8 mouse cellular contexts compared by ENCODE assay signal in genomic region chr11:85311645-85312490, GRCm38 (mm10). TPM values are rescaled to one million over a fixed set of nuclear protein-coding genes. Genes with fewer than 3 reads are reported as not detected.
A peak's percentile ranks its signal among the peaks of the same experiment; 100 is the strongest.
DNase-seq lines count a peak whose midpoint lies in the region; ATAC-seq and TF ChIP-seq lines count a peak whose summit lies in the region.

No protein-coding gene starts in this region.

- H3K4me3 ChIP-seq in forebrain, embryonic 16.5 days (replicated peaks; ENCODE audit: low read length): peak overlapping the region; percentile 97

- ATAC-seq in Patski: peak; percentile 36
- peak; percentile 27 for ATAC-seq in forebrain, embryonic 16.5 days
- ATAC-seq in hematopoietic stem cell, adult 5-6 weeks (replicated peaks in 1 of 2; ENCODE audit: insufficient read depth in 1 of 2, low FRiP score in 2 of 2, low TSS enrichment in 1 of 2, low read depth in 1 of 2, poor library complexity in 2 of 2, severe bottlenecking in 2 of 2): peak; percentile 31 to 51; a peak in 2 of 4 replicates

- H3K27me3 ChIP-seq in Patski: no peaks in the 10 kb centered on the region
- no peaks in the 10 kb centered on the region for H3K27me3 ChIP-seq in forebrain, embryonic 16.5 days (replicated peaks; ENCODE audit: control insufficient read depth, insufficient read depth, low read length)

- CTCF ChIA-PET in Patski (lab: Charles Lee): no interaction called here

- TF ChIP-seq CTCF in Patski (IDR thresholded peaks at IDR 0.05): peak; percentile 60

- peak overlapping the region; percentile 91 for H3K27ac ChIP-seq in forebrain, embryonic 16.5 days (ENCODE audit: low read length)

- H3K9me3 ChIP-seq in forebrain, embryonic 16.5 days (ENCODE audit: control insufficient read depth, low read length): no peaks in the 10 kb centered on the region

- under 1% methylated on average over 56 of the region's 56 CpGs for WGBS in forebrain, embryonic 16.5 days

- DNase-seq in Patski (ENCODE audit: low read depth, low spot score): no peak
- DNase-seq in cerebellum, adult 18-20 months: peak; percentile 70 to 73
- peak; percentile 23 for DNase-seq in layer of hippocampus, adult 9-11 months
- peak; percentile 39 for DNase-seq in lung, postnatal 14 days
- DNase-seq in right cerebral cortex, adult 18-20 months: peak; percentile 39
- peak; percentile 34 for DNase-seq in urinary bladder, postnatal 14 days (ENCODE audit: low spot score)

- H3K4me1 ChIP-seq in forebrain, embryonic 16.5 days (replicated peaks; ENCODE audit: control insufficient read depth, insufficient read depth, low read length): peaks cover 18% of the 10 kb centered on the region

- POLR2A ChIA-PET in Patski (lab: Charles Lee): no interaction called here

- H3K4me2 ChIP-seq in forebrain, embryonic 16.5 days (ENCODE audit: low read length): peak overlapping the region; percentile 70

- H3K36me3 ChIP-seq in forebrain, embryonic 16.5 days (ENCODE audit: control insufficient read depth, insufficient read depth): peaks cover 2% of the 10 kb centered on the region; the same call in 1 of the 2 replicates

- in situ Hi-C loops in Patski (cut with MboI; ENCODE audit: low pct_unique_long_range_greater_than_20kb): no loop called here

- H3K9ac ChIP-seq in forebrain, embryonic 16.5 days (replicated peaks; ENCODE audit: low read depth, low read length): peak overlapping the region; percentile 89

RNA-seq across cellular contexts. Expression of gene Ppm1d, which starts 0.8 kb away (rescaled TPM):
- 16.7 TPM for polyA plus RNA-seq in Patski (2021)
- 21.4 and 23.4 TPM in 2 replicates for polyA plus RNA-seq in forebrain, embryonic 16.5 days (2015; fragmentation: Nextera tagmentation; extraction: Ambion mirVana)
- total RNA-seq in hematopoietic stem cell, adult 5-6 weeks (2017): 16.5 and 19.4 TPM in 2 replicates

RNA-seq across cellular contexts. Expression of gene Bcas3, which starts 41.1 kb away (rescaled TPM):
- polyA plus RNA-seq in Patski (2021): 31.6 TPM
- polyA plus RNA-seq in forebrain, embryonic 16.5 days (2015; fragmentation: Nextera tagmentation; extraction: Ambion mirVana): 30.0 and 31.9 TPM in 2 replicates
- total RNA-seq in hematopoietic stem cell, adult 5-6 weeks (2017): 18.3 and 19.2 TPM in 2 replicates
